Mouse (Mus musculus) spleen, adult 12 weeks (tissue): ENCODE measurements around the gene Icmt.

Source experiments
- DNase-seq: peaks from one replicate; pipeline ENCODE4 v3.0.0; 2022; ENCODE audit warnings: low spot score

Icmt gene

DNA sequence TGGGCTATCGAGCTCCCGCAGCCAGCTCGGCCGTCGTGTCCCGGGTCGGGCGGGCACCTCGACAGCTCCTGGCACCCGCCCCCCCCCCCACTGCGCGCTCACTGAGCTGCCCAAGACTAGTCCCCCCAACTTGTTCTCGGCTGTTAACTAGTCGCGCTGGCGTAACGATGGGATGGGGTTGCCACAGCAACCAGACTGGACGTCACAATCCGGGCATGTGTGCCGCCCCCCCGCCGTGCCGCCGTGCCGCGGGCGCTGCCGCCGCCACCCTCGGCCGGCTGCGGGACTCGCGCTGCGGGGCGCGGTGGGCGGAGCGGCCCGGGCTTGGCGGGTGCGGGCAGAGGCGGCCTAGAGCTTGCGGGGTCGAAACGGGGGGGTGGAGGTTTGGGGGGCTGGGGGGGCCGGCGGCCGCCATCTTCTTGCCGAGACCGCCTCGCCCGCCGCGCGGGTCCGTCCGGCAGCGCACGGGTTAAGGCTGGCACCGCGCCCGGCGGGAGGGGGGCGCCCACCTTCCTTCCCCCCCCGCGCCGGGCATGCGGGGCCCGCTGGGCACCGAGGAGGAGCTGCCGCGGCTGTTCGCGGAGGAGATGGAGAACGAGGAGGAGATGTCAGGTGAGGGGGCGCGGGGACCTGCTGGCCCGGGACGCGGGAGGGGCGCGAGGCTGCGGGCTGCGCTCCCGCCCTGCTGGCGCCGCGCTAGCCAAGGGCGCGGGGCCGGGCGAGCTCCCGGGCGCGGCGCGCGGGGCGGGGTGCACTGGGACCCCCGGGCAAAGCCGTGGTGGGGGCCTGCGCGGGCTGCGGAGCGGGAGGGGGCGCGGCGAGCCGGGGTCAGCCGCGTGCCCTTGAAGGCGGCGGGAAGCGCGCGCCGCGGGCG lies 41.6 kb downstream of the Icmt start, which contains the start of gene Chd5:
Chd5 (plus strand) TSS at position 233 of the 874 bp plus-strand sequence.
- no peak for DNase-seq

- no peak for DNase-seq
These were observed 42.3 kb downstream of the Icmt start for GRCm38 (mm10) chr4:152339293-152339790.

DNA sequence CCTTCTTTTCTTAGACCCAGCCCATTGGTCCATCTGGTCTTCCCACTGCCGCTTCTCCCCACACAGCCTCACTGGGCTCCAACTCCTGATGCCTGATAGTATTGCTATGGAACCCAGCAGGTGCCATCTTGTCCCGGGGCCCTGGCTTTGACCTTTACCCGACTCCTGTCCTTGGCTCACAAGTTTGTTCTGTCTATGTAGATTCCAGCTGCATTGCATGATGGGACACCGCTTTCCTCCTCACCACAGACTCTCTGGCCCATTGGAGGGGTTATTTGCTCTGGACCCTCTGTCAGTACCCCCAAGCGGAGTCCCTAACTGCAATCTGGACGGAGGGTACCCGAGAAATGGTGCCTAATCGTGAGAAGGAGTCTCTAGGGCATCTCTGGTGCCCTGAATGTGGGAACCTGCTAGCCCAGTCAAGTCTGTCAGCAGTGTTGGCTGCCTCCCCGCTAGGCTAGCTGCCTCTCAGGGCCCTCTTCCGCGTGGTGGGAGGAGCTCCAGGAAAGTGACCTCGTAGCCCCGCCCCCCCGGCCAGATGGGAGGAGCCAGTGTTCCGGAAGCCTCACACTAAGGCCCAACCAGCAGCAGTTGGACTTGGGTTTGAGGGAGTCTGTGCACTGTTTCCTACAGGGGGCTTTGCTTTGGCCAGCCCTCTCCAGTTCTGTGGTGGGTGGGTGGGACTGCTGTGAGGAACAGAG lies 43.7 kb downstream of the Icmt start:
- DNase-seq: no peak

DNA sequence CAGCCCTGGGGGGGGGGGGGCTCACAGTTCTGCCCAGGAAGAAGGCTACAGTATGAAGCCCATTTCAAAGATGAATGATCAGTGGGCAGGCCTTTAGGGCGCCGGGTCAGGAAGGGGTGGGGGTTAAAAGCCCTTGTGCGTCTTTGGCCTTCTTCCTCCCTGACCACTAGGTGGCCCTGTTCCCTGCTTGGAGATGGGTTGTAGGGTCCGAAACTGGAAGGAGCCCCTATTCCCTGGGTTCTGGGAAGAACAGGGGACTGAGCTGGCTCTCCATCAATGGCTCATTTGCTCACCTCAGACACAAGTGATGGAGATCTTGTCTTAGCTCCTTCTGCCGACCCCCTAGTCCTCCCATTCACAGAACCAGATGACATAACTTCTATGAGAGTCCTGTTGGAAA lies 46.3 kb downstream of the Icmt start:
- no peak for DNase-seq

DNA sequence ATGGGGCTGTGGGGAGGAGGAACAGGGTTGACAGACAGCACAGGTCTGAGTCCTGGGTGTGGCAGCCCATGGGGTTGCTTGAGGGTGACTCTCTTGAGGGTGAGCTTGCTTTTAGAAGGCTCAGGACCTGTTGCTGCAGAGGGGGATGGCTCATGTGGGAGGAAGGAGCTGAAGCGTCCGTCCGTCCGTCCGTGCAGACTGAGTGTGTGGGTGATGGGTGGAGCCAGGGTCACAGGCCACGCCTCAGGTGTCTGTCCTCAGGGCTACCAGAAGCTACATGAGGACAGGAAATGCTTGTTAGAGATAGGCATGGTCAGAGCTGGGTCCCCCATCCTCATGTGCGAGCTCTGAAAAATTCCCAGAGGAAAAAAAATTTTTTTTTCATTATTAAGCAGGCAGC lies 47.6 kb downstream of the Icmt start:
- DNase-seq: no peak

DNA sequence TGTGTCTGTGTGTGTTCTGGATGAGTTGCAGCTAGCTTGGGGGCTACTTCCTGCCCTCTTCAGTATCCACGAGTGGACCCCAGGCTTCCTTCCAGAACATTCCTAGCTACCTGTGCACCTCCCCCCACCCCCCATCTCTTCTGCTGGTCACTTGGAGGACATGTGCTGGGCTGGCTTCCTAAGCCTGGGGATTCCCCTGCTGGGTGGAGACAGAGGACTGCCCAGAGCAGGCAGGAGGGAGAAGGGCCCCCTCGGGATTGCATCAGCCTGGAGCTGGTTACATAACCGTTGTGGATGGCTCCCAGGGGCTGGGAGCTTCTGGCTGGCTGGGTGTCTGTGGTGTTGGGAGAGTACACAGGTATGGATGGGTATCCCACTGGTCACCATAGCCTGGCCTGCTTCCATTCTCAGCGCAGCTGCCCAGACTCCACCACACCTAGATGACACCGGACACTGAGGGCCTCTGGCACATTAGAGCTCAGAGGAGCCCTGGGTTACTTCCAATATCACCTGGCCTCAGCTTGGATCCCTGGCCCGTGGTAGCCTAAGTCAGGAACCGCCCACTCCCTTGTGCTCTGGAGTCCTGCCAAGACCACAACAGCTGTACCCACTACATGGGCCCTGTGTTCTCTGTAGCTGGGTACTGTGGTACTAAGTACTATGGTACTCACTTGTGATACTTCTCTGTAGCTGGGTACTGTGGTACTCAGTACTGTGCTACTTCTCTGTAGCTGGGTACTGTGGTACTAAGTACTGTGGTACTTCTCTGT lies 48.3 kb downstream of the Icmt start:
- DNase-seq: no peak

- no peak for DNase-seq
These were observed 52.9 kb downstream of the Icmt start for GRCm38 (mm10) chr4:152349837-152350381.

DNA sequence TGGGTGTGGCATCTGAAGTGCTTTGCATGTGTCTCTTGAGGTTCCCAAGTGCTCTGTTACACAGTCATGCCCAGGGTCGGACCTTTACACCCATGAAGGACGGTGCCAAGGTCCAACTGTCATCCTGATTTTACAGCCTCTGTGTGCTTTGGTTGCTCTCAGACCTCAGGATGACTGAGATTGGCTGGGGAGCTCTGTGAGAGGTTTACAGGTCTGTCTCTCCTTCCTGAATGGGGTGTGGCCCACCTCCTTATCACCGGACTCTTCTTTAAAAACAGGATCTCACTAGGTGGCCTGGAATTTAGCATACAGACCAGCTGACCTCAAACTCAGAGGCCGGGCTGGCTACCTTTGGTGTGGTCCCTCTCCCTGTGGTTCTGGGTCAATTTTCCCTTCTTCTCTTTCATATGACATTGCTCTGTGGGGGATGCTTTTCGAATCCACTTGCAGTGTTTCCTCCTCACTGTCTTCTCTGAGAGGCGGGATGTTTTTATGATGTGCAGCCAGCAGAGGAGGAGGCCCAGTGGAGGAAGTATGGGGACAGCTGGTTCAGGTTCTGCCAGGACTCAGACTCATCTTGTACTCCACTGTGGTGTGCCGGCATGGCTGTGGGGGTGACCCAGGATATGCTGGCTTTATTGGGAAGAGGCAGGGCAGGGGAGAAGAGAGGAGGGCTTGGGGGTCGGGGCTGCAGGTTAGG lies 53.8 kb downstream of the Icmt start:
- no peak for DNase-seq

DNA sequence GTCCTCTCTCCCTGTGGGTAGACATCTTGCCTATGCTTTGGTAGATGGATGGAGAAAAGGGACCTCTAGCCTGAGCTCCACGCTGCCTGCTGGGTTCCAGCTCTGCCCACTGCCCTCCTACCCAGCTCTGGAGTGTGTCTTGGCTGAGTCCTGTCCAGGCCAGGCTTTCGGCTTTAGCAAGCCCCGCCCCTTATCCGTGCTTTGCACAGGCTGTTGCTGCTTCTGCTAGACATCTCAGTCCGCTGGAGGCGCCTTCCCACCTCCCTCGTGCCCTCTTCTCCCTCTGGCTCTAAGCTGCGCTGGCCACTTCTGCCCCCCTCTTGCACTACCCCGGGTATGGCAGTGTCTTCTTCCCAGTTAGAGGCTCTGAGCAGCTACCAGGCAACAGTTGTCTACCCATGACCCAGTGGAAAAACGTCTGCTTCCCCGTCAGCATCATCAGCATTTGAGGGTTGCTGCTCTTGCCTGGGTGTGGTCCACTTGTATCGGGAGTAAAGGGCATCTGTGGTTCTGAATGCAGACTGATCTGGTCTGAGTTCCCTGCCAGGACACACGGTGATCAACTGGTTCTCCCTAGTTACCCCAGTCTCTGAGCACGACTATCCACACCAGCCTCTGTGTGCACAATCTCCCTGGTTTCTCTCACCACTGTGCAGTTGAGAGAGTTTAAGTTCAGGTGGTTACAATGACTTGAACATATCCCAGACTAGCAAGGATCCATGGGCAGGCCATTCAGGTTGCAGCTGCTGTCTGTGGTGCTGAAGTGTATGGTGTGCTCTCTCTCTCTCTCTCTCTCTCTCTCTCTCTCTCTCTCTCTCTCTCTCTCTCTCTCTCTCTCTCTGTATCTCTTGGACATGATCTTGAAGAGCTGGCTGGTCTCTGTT lies 54.6 kb downstream of the Icmt start:
- DNase-seq: no peak

DNA sequence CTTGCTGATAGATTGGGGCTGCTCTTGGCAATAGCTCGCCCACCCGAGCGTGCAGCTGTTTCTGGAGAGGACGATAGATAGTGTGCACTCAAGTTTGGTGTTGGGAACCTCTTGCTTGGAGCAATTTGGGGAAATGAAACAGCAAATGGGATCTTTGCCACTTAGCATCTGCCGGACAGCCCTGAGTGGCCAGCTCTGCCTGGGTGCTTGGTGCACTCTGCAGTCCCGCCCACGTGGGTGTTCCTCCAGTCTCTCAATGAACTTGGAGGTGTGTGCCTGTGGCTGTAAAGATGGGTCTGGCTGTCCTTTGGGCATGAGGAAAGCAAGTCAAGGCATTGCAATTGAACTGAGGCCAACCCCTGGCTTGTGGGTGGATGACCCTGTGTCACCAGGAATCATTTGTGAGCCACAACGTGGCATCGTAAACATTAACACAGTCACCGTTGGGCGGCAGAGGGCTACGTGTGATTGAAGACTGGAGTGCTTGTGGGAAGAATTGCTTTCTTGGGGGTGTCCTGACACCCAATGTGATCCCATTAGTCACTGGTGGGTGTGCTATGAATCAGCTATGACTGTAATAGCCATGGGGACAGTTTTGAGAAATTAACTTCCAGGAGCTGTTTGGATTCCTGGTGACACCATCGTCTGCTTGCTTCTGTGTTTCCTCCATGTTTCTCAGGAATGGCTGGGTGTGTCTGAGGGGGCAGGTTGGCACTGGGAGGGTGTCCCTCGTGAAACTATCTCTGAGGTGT lies 57.0 kb downstream of the Icmt start:
- DNase-seq: no peak

DNA sequence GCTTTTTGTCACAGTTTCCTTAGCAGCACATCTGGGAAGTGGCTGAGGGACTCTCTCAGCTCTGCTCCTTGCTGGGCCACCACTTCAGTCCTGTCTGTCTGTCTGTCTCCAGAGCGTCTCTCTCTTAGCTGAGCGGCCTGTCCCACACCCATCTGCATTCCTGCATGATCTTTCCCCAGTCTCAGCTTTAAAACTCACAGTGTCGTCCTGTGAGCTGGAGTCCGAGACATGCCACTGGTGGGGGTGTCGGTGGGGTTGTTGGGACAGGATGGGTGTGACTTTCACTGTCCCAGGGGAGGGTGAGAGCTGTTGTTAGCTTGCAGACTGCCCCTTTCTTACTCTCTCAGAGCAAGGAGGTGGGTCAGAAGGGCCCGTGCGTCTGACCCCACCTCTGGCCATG lies 58.6 kb downstream of the Icmt start:
- DNase-seq: no peak
